Mouse (Mus musculus): ENCODE results near the gene Dusp13.

Gene Dusp13

GRCm38 (mm10) chr14:21750881-21751542 lies at the start of gene Dusp13:
Gene Dusp13, minus strand, starts transcription at chr14:21751181.
- DNase-seq (ENCODE audit: low read depth) = peak; percentile 79

GRCm38 (mm10) chr14:21800641-21801040 lies 49.7 kb upstream of the Dusp13 start:
- peak; percentile 57 for DNase-seq (ENCODE audit: low read depth)

- no peak for DNase-seq (ENCODE audit: low read depth)
Measured at GRCm38 (mm10) chr14:21792250-21792649, 41.3 kb upstream of the Dusp13 start.

- no peak for DNase-seq (ENCODE audit: low read depth)
Measured at GRCm38 (mm10) chr14:21791722-21792121, 40.7 kb upstream of the Dusp13 start.

- no peak for DNase-seq (ENCODE audit: low read depth)
Measured at GRCm38 (mm10) chr14:21790585-21791251, 39.7 kb upstream of the Dusp13 start.

GRCm38 (mm10) chr14:21788121-21788520 lies 37.1 kb upstream of the Dusp13 start:
- no peak for DNase-seq (ENCODE audit: low read depth)

GRCm38 (mm10) chr14:21787374-21787773 lies 36.4 kb upstream of the Dusp13 start:
- no peak for DNase-seq (ENCODE audit: low read depth)

GRCm38 (mm10) chr14:21786500-21786899 lies 35.5 kb upstream of the Dusp13 start:
- no peak for DNase-seq (ENCODE audit: low read depth)

GRCm38 (mm10) chr14:21776201-21776600 lies 25.2 kb upstream of the Dusp13 start:
- DNase-seq (ENCODE audit: low read depth) = no peak

- DNase-seq (ENCODE audit: low read depth) = no peak
Measured at GRCm38 (mm10) chr14:21773946-21774345, 23.0 kb upstream of the Dusp13 start.

GRCm38 (mm10) chr14:21772506-21773281 lies 21.7 kb upstream of the Dusp13 start:
- DNase-seq (ENCODE audit: low read depth) = no peak

- DNase-seq (ENCODE audit: low read depth) = no peak
Measured at GRCm38 (mm10) chr14:21766398-21766958, 15.5 kb upstream of the Dusp13 start.

- no peak for DNase-seq (ENCODE audit: low read depth)
Measured at GRCm38 (mm10) chr14:21765754-21766397, 14.9 kb upstream of the Dusp13 start.

- DNase-seq (ENCODE audit: low read depth) = no peak
Measured at GRCm38 (mm10) chr14:21764646-21765045, 13.7 kb upstream of the Dusp13 start.

GRCm38 (mm10) chr14:21763736-21764135 lies 12.8 kb upstream of the Dusp13 start:
- DNase-seq (ENCODE audit: low read depth) = no peak

- no peak for DNase-seq (ENCODE audit: low read depth)
Measured at GRCm38 (mm10) chr14:21761560-21761959, 10.6 kb upstream of the Dusp13 start.

GRCm38 (mm10) chr14:21753367-21753766 lies 2.4 kb upstream of the Dusp13 start:
- no peak for DNase-seq (ENCODE audit: low read depth)

- DNase-seq (ENCODE audit: low read depth) = no peak
Measured at GRCm38 (mm10) chr14:21752411-21752810, 1.4 kb upstream of the Dusp13 start.

- peak; percentile 90 for DNase-seq (ENCODE audit: low read depth)
Measured at GRCm38 (mm10) chr14:21750008-21750880, 737 bp downstream of the Dusp13 start, which contains the start of gene Samd8. Gene Samd8, plus strand, starts transcription at chr14:21750531.

- DNase-seq (ENCODE audit: low read depth) = peak; percentile 57
Measured at GRCm38 (mm10) chr14:21748142-21748870, 2.7 kb downstream of the Dusp13 start.

All from 416B (cell line).